Mouse (Mus musculus) thymus, adult 2 months (tissue): ENCODE results near the gene Tvp23b.

Source experiments
- CTCF ChIP-seq: fragments of 200-500 bp; IDR thresholded peaks from 2 replicates; pipeline ENCODE4 v1.5.1; 2012; ENCODE audit warnings: mild to moderate bottlenecking, control low read depth, low read length, moderate library complexity, borderline replicate concordance; ENCODE audit not compliant: control insufficient read depth, poor library complexity, insufficient read depth; ENCODE audit errors: extremely low read depth
- POLR2A ChIP-seq: fragments of 200-500 bp; IDR thresholded peaks from 2 replicates; pipeline ENCODE4 v1.6.1; 2012; ENCODE audit warnings: mild to moderate bottlenecking, low read length, control low read depth, moderate library complexity; ENCODE audit not compliant: control insufficient read depth, poor library complexity, insufficient read depth; ENCODE audit errors: extremely low read depth

DNA sequence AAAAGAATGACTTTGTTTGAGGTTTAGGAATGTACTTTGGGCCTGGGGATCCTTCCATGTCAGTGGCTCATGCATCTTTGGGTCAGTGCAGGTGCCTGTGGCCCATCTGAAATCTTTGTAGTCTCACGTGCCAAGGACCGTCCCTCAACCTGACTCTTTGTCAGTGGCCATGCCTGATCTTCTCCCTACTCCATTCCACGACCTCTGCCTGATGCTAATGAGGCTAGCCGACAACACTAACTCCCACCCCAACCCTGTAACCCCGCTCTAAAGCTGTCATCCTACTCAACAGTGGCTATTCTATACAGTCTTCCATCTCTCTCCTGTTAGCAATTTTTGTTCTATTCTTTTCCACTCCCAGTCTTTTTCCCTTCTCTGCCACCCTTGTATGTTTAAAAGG, 75.9 kb downstream of the Tvp23b start:
- TF ChIP-seq CTCF (no peak), POLR2A (no peak)
